Mouse (Mus musculus) NIH3T3 (cell line): Measurements from ENCODE around the gene Iqsec2.

Experiments used
- DNase-seq: peaks from one replicate; pipeline ENCODE4 v3.0.0-alpha.2; 2012; ENCODE audit warnings: low read depth

The Iqsec2 gene

DNA sequence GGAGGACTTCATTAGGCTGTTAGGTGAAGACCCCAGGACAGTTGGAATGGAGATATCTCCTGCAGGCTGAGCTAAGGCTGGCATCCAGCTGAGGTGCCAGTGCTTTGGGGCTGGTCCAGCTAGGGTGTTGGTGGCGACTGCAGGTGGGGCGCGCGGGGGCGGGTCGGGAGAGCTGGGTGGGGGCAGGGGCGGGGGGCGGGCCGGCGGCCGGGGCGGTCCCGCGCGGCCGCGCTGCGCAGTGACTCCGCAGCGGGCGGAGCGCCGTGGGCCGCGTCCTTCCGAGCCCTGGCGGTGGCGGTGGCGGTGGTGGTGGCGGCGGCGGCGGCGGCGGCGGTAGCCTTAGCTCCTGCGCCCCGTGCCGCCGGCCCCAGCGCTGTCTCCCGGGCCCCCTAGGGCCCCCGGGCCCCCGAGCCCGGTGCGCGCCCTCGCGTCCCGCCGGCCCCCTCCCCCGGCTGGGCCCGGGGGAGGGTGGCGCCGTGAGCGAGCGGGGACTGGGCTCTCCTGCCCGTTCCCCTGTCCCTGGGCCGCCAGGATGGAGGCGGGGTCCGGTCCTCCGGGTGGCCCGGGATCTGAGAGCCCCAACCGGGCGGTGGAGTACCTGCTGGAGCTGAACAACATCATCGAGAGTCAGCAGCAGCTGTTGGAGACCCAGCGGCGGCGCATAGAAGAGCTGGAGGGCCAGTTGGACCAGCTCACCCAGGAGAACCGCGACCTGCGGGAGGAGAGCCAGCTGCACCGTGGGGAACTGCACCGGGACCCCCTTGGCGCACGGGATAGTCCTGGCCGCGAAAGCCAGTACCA is at the start of gene Iqsec2:
TSS of gene Iqsec2 (plus strand) at position 328 of the 801 bp plus-strand sequence.
- DNase-seq = no peak

DNA sequence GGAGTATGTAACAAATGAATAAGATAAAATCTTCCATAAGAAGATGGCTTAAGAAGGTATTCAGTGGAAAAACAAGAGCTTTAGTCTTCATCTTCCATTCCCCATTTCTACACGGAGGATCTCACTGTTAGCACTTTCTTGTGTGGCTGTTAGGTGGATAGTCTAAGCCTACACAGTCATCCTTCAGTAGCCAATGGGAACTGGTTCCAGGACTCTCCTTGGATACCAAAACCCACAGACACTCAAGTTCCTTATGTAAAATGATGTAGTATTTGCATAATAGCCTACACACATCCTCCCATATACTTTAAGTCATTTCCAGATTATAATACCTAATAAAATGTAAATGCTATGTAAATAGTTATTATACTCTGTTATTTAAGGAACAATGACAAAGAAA is 46.5 kb upstream of the Iqsec2 start:
- DNase-seq = no peak

DNA sequence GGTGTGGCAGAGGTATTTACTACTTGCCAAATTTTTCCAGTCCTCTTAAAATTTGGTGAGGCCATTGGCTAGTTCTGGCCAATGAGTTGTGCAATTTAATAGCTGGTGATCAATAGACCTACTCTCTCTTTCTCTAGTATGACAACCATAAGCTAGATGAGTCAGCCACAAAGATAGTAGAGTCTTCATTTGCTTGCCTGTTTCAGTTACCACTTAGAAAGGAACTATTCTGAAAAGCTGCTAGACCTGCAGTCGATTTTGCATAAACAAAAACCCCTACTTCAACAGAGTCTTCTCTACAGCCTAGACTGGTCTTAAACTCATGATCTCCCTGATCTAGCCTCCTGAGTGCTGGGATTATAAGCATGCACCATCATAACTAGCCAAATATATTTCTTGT is 22.4 kb upstream of the Iqsec2 start:
- no peak for DNase-seq

DNA sequence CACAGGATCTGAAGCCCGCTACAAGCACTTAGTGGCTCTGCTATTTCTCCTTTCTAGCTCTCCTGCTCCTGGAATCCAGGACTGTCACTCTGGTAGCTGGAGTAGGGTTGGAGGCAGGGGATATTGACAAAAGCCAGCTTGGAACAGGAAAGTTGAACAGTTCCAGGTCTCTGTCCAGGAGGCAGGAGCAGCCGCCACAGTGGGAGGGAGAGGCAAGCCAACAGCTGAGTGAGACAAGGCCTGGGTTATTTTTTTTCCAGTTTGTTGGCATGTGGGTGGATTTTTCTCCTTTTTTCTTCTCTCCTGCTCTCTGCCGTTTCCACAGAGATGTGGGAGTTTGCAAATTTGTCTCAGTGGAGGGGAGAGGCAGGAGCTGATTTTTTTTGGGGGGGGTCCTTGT is 13.3 kb upstream of the Iqsec2 start:
- no peak for DNase-seq

DNA sequence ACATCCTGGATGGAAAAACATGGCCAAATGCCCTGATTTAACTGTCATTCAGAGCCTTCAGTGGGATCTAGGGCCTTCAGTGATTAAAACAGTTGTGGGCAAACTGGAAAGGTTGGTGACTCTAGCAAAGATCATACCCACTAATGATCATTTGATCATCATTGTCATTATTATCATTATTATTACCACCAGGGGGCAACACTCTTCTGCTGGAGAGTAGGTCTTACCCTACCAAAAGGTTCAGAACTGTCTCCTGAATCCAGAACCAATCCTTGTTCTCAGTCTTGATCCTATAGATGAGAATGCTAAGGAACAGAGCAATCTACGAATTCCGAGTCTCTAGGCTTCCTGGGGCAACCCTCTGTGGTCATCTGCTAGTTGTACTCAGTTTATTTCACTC is 12.0 kb upstream of the Iqsec2 start:
- DNase-seq = no peak

DNA sequence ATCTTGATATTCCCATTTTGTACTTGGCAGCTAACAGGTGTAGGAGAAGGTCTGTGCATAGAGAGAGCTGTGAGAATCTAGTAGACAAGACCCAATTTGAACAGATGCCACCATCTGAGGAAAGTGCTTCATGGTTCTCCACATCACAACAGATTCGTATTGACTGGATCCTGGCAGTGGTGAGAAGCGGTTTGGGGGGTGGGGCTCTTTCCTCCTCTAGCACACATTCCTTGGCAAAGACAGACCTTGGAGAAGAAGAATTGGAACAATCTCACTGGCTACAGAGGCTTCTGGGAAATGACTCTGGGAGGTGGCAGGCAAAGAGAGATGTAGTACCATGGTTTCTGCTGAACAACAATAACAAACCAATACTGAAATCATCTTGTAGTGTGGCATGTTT is 8.9 kb upstream of the Iqsec2 start:
- DNase-seq = peak; percentile 18

DNA sequence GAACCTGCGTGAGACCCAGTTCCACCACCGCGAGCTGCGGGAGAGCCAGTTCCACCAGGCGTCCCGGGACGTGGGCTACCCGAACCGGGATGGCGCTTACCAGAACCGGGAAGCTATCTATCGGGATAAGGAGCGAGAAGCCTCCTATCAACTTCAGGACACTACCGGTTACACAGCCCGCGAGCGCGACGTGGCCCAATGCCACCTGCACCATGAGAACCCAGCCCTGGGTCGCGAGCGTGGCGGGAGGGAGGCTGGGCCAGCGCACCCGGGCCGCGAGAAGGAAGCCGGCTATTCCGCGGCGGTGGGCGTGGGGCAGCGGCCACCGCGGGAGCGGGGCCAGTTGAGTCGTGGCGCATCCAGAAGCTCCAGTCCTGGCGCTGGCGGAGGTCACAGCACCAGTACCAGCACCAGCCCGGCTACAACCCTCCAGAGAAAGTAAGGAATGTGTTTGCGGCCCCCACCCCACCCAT is 710 bp downstream of the Iqsec2 start:
- DNase-seq = no peak

DNA sequence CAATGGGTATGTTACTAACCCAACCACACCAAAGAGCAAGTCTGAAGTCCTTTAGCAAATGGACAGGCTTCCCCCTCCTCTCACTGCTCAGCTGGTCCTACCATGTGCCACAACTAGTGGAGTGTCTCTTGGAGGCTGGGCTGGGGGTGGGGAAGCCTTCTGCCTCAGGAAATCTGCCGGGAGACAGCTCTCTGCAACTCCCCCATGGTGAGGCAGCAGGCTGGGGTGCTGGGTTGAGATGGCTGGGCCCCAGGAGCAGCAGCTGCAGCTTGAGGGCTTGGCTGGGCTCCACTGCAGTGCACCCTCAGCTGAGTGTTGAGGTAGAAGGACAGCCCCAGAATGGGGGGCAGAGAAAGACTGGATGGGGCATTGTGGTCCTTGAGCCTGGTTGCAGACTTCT is 2.1 kb downstream of the Iqsec2 start:
- DNase-seq = no peak

DNA sequence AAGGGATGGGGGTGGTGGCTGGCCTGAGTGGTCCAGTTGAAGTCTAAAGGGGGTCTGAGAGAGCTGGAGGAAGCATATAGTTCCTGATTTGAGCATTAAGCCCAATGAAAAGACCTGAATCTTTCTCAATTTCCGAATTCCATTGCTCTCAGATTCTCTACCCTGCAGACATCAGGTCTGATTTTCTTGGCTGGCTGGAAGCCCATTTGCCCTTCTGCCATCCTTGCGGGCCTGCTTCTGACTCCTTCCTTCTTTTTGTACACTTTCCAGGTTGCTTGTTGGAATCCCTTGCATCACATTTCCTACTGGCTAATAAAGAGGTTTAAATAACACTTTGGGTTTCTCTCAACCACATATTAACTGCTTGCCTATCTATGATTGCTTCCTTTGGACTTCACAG is 2.6 kb downstream of the Iqsec2 start:
- peak; percentile 7 for DNase-seq

DNA sequence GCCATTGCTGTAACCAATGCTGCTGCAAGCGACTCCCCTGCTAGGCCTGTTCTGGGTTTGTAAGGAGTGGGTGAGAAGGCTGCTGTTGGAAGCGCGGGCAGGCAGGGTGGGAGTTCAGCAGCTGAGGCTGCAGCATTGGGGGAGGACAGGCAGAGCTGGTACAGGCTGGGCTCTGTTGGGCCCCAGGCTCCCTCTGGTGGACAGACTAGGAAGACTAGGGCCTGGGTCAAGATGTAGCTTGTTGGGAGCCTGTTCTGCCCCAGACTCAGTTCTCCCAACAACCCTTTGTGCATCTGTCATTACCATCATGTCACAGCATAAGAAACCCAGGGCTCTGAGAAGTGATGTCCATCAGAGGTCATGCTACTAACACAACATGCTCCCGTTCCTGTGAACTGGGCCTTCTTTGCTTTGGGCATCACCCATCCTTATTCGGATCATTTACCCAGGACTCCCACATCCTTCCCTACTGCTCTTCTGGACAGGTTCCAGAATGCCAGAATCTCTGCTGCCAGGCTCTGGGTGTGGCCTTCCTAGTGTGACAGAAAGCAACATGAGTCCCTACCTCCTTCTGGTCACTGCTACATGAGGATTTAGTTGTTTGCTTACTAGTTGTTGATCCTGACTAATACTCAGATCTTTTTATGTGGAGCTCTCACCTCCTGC is 3.5 kb downstream of the Iqsec2 start:
- peak; percentile 74 for DNase-seq

DNA sequence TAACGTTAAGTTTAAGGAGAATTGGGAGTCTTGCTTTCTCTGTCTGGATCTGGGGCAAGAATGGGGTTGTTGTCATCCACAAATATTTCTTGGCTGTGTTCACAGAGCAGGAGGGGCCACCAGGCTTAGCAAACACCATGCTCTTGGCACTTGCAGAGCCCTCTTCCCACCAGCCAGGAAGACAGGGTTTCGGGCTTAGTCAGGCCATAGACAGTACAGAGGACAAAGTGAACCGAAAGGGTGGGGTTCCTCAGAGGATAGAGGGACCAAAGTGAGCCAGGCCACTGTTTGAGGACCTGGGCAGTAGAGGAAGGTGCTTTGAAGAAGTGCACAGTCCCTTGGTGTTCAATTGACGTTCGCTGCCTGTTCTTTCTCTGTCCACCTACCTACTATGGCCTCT is 4.6 kb downstream of the Iqsec2 start:
- DNase-seq = peak; percentile 40

DNA sequence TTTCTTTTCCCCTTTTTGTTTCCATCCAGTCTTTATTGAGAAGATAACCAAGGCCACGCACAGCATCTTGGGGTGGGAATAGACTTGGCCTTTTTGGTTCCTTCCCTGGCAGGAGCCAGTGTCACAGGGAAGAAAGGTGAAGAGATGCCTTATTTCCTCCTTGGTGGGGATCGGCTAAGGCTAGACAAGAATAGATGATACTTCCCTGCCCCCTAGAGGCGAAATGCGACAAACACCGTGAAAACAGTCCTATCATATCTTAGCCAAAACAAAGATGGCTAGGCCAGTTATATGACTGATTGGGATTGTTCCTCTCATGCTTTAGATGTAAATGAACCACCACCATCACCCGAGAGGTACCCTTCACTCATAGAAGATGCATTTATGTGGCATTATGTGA is 7.6 kb downstream of the Iqsec2 start:
- DNase-seq = peak; percentile 77

DNA sequence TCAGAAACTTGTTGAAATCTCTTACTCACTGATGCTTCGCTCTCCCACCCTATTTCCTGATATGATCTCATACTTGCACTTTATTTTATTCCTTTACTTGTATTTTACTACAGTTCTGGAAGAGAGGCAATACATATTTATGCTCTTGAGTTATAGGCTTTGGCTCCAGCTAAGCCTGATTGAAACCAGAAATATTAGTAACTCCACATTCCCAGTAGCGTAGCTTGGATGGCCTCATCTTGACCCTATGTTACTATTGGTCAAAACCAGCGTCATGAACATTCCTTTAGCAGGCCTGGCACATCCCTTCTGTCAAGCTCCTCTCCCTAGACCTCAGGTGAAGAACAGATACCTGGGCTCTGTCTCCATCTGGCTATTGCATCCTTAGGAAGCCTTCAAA is 14.2 kb downstream of the Iqsec2 start:
- peak; percentile 66 for DNase-seq

DNA sequence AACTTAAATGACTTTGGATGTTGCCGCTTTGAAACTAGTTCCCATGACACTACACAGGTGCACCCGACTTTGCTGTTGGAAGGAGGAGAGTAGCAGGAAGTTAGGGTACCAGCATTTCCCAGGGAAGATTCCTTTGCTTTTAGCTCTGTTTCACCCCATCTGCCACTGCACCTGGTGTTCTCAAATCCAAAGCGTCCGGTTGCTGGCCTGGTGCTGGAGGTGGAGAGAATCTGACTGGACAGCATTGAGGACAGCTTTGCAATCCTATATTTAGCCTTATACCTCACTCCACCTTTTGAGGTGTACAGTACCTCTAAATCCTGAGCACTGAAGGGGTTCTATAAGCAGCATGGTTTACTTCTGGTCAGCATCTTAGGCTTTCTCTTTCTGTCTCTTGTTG is 17.3 kb downstream of the Iqsec2 start:
- DNase-seq = no peak

DNA sequence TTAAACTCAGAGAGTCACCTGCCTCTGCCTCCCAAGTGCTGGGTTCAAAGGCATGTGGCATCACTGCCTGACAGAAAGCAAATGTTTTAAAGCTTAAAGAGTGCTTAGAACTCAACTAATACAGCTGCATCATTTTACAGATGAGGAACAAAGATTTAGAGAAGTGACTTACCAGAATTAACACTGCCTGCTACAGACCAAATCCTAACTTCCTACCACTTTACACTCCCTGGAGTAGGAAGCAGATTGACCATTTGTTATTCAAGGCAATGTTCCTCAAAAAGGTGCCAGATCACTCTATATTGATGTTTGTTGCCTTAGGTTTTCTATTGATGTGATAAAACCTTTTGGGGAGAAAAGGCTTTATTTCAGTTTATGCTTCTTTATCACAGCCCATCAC is 20.0 kb downstream of the Iqsec2 start:
- no peak for DNase-seq

DNA sequence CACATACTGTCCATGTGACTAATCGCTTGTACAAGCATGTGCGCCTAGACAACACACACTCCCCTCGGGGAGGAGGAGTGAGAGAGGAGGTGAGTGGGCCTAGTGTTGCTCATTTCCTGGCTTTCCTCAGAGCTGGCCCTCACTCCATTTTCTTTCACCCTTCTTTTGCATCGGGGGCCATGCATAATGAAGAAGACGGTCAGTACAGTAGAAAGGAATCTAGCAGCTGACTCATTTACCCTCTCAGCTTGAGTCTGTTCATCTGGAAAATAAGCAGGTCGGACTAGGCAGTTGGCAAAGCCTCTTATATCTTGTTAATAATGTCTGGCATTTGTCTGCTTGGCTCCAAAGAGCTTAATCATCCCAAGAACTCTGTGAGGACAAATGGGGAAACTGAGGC is 22.1 kb downstream of the Iqsec2 start:
- DNase-seq = no peak

DNA sequence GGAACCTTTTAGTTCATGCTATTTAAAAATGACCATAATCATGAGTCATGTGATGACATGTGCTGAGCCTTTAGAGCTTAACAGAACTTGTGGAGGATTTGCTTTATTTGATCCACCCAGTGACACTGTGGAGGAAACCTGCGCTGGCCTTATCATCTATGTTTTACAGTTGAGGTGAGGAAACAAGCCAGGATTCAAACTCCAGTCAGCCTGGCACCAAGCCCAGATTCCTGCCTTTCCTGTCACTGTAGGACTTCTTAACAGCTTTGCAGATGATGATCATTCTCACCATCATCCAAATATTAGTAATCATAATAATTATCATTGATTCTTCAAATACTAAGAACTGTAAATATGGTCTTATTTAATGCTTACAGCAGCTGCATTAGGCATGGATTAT is 24.5 kb downstream of the Iqsec2 start:
- peak; percentile 31 for DNase-seq

DNA sequence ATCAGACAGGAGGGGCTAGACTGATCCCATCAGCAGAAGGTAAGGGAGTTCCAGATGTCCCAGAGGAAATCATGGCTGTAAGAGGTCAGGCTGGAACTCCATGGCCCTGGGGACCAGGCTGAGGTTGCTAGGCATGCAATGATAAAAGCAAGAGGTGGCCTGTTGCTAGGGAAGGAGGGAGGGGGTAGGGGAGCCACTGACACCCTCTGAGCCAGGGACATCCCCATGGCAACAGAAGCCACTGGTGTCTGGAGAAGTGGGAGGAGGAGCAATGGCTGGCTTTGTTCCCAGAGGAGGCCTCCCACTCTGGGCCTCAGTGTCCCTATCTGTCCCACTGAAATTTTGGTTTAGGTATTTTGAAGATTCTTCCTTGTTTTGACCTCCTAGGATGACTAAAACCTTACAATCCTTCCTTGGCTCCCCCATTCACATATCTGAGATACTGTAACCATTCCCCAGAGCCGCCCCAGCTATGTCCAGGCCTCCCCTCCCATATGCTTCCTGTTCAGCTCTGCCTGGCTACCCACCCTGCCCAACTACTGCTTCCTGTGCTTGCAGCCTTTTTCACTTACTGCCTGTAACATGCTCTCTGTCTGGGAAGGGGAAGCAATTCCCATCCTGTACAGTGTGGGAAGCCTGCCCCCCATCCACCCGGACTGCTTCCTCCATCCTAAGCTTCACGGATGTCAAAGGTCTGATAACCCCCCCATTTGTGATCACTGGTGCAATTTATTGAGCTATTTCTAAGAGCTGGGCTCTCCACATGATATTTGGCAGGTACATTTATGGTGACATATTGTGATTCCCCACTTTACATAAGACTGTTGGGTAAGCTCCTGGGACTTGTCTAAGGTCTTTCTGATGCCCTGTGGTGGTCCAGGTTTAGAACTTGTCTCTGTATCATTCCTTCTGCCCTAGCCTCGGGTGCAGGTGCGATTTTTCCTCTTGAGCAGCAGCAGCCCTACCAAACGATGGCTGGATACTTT is 27.3 kb downstream of the Iqsec2 start:
- DNase-seq = no peak

DNA sequence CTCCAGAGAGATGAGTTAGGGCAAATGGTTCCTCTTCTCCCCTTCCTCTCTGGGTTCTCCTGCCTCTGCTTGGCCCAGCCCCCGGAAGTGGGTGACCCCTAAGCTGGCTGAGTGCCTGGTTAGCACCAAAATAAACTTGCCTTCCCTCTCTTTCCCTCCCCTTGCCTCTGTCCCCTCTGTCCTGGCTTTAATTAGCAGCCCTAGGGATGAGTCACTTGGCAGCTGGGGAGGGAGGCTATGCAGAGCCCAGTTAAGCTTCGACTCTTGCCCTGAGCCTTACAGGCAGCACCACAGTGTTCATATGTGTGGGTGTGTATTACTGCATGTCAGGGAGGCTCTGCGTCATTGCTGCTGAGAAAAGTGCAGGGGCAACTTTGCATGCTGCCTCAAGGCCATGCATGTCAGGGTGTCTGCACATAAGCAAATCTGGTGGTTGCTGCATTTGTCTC is 28.4 kb downstream of the Iqsec2 start:
- peak; percentile 82 for DNase-seq

DNA sequence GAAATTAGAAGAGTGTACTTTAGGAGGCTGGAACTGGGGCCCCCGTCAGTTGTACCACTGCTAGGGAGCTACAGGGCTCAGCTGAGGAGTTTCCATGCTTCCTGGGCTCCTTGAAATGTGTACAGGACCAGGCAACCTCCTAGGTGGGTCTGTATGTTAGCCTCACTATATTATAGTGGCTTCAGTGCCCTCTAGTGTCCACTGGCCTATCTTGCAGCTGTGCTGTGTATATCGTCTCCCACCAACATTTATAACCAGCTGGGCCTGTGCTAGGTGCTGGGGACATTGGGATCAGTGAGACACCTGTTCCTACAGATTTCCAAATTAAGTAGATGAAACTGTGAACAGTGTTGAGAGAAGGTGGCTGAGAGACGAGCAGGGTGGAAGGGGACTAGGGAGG is 31.2 kb downstream of the Iqsec2 start:
- peak; percentile 79 for DNase-seq

DNA sequence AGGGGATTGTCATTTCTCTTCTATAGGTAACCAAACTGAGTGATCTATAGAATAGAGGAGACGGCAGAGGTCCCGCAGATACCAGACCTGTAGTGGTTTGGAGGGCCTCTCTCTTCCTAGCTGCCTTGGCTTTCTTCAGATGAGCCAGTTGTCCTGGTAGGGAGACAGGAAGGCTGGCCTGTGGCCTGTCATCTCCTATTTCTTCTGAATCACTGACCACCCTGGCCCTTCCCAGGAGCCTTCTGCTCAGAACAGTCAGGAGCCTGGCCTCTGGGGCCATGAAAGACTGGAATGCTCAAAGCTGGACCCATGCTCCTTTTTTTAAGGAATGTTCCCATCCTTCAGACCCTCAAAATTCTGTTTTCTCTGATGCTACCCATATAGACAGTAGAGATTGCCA is 33.8 kb downstream of the Iqsec2 start:
- DNase-seq = no peak

DNA sequence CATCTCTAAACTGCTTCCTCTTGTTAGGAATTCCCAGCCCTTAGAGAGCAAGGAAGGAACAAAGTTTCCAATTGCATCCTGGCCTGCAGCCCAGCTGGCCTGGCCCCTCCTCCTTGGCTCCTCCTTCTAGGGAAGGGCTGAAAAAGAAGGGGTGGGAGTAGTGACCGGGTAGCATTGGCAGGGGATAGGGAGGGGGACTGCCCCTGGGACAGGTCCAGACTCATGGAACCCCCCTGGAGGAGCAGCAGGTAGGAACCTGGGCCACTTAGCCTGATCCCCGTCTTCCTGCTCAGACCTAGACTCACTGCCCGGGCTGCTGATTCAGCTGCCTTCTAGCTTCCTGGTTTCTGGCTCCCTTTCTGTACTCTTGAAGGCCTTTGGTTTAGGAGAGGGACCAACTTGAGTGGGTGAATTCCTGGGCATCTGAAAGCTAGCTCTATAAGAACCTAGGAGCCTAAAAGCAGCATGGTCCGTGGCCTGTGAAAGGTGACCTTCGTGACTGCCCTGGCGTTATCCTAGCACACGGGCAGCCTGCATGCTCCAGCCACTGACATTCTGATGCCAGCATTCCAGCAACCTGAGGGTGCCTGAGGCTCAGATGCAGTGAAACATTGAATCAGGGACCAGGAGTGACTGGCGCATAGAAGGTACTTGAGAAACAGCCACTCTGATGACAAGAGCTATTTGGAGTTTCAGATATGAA is 34.9 kb downstream of the Iqsec2 start:
- DNase-seq = peak; percentile 84
